Mouse (Mus musculus) liver, postnatal 0 days (tissue): Measurements from ENCODE around the gene Eci2.

Experiments
- CTCF ChIP-seq: sonication (generic); IDR thresholded peaks from 2 replicates; pipeline ENCODE4 v1.5.1; 2016; ENCODE audit warnings: antibody characterized with exemption, low read depth
- EP300 ChIP-seq: IDR thresholded peaks from 2 replicates; pipeline ENCODE4 v1.6.1; 2016; ENCODE audit warnings: antibody characterized with exemption, low read depth, mild to moderate bottlenecking

- TF ChIP-seq CTCF (no peak), EP300 (no peak)
Measured at GRCm38 (mm10) chr13:34993085-34993484, 33.8 kb downstream of the Eci2 start.
